Mouse (Mus musculus) gastrocnemius, postnatal 14 days (tissue): Measurements from ENCODE around the gene Tmem238. TPM values are rescaled to one million over a fixed set of nuclear protein-coding genes. Genes with fewer than 3 reads are reported as not detected.
"Not testable (repeated sequence)": the region's sequence is repeated elsewhere in the genome, so short reads cannot be mapped to it uniquely, and the experiment has no call there.

Source experiments
- DNase-seq: peaks from one replicate; pipeline ENCODE4 v3.0.0; 2021; ENCODE audit warnings: mixed read lengths
- intact Hi-C: fragments of 180-260 bp; cut with DNase I; formaldehyde crosslinking; loops from one replicate; pipeline ENCODE4 v1.15.1; 2025; ENCODE audit warnings: low total_unique reads
- total RNA-seq, 2 experiments: library from RNA; stranded (reverse); gene quantifications; 2 replicates each; pipeline ENCODE4 v1.2.3; 2021

Tmem238 gene
- total RNA-seq, 2 experiments from 2014 or later = 2.5 to 4.1 TPM

DNA sequence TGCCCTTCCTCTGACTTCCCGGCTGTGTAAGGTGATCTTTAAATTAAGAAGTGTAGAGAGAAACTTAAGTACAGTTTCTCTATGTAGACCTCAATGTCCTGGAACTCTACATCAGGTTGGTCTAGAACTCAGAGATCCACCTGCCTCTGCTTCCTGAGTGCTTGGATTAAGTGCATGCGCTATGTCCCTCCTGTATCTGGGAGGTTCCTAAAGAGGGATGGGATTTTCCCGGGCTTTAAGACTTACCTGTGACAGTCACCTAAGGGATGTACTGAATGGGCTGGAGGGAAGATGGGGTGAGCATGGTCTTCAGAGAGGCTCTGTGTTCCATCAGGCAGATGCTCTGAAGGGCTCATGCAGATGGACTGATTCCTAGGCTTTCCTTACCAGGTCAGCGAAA lies 4.2 kb upstream of the Tmem238 start:
- intact Hi-C loops = no loop called here

DNA sequence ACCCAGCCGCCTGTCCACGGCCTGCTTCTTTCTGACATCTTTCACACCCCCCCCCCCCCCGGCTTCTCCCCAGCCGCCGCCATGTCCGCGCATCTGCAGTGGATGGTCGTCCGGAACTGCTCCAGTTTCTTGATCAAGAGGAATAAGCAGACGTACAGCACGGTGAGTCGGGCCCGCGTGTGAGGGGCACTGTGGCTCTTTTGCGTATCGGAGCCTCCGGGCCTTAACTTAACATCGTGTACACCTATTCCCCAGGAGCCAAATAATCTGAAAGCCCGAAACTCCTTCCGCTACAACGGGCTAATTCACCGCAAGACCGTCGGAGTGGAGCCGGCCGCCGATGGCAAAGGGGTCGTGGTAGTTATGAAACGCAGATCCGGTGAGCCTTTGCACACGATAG lies 3.8 kb upstream of the Tmem238 start:
- intact Hi-C loops, DNase-seq: not testable (repeated sequence)

More for the DNA sequence above, 4.2 kb upstream of the Tmem238 start:
- no peak for DNase-seq

DNA sequence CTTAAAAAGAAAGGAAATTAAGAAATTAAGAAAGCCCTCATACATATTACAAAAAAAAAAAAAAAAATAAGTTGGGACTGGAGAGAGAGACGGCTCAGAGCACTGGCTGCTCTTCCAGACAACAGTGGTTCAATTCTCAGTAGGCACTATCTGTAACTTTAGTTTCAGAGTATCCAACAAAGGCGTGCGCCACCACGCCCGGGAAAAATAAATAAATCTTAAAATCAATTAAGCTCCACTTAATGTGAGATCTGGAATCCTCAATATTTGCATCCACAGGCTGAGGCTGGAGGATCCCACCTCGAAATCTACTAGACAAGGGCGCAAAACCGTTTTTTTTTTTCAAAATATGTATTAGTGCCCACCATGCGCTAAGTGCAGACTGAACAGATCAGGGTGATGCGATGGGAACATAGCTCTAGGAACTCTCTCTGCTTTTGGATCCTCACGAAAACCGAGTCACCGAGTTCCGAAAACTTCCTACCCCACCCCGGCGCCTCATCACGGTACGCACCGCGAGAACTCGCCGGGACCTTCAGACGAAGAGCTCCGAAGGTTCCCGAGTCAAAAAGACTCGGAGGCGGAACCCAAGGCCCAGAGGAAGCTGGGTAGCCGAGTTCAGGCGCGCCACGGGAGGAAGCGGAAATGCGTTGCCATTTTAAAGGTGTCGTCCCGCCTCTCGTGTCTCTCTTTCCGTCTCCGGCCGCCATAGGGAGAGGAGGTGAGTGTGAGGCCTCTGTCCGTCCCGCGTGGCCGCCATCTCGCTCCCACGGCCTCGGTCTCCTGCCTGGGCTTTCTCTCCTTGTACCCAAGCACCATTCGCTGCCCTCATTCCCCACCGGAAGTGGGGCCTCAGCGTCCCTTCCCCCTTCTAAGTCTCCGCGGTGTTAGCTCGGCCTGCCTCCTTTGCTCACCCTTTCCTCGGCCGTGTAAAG lies 3.1 kb upstream of the Tmem238 start, which contains the start of gene Rpl28:
Rpl28 (plus strand) TSS at position 597 of the 935 bp plus-strand sequence.
- intact Hi-C loops = no loop called here
- peak; percentile 95 for DNase-seq

DNA sequence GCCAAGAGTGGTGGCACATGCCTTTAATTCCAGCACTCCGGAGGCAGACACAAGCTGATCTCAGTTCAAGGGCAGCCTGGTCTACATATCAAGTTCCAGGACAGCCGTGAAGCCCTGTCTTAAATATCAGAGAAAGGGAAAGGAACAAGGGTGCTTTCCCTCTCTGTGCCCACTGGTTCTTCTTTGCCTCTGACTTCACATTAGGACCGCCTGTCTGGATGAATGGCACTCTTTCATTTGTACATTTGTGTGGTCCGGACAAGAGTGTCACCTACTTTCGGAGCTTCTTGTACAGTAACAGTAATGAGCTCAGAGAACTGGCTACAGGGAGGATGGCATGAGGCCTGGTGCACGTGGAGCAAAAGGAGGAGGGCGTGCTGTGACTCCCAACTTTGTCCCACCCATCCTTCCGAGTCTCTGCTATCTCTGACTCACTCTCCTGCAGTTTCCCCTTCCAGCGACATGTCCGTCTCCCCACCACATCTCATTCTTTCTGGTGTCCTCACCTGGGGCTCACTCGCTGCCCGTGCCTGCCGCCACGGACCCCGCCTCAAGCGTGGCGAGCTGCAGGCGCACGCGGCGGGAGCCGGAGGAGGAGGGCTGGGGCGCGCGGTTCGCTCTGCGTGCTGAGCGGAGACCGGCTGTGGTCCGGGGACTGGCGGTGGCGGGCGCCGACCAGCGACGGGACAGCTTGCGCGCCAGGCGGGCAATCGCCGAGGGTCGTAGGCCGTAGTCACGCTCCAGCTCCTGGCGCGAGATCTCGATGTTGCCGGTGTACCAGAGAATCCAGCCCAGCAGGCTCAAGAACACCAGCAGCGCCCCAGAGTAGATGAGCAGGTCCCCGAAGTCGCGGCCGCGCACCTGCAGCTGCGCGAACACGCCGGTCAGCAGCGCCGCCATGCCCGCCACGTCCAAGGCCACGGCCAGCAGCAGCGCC lies 689 bp downstream of the Tmem238 start:
- DNase-seq = peak; percentile 64
- intact Hi-C loops = loop anchor here (5.0 kb wide), 1 partner anchor 86 kb away; no protein-coding TSS in a partner anchor

DNA sequence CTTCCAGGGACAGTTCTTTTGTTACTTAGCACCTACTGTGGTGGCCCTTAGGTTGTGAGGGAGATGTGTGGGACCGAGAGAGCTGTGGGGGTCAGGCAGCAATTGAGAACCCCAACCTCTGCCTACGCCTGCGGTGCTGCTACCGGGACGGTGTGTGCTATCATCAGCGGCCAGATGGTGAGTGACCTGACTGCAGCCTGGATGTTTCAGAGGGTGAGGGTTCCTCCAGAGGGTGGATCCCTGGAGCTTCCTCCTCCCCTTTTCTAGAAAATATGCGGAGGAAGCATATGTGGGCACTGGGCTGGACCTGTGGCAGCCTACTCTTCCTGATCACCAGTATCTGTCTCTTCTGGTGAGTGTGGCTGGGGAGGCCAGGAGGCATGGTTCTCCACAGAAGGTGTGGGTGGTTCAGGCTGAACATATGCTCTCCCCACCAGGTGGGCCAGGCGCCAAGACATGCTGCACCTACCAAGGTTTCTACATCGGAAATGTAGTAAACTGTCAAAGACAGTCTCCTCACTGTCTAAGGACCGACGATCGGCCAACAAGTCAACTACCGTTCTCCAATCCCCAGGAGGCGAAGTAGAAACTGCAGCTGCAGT lies 5.7 kb downstream of the Tmem238 start:
- intact Hi-C loops = loop anchor here (5.0 kb wide), 1 partner anchor 41 kb away; the partner anchor contains the start of gene Kmt5c
- no peak for DNase-seq

DNA sequence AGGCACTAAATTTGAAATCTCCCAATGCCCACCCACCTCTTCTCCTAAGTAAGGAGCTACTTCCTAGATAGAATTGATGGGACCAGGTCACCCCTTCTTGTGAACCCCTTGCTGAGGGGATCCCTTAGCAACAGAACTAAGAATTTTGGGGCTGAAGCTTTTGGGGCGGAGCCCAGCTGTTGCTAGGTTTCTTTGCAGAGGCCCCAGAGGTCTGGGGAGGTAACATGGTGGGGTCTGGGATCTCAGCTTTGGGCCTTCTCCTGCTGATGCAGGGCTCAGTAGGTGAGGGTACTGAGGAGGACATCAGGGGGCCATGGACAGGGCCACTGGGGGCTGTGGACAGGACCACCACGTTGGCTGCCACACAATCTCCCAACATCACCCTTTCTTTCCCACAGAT lies 6.7 kb downstream of the Tmem238 start, which contains the start of the genes Il11 and Tmem190:
Il11 (minus strand) TSS at position 101 of the 400 bp plus-strand sequence.
Tmem190 (plus strand) TSS at position 179 of the 400 bp plus-strand sequence.
- intact Hi-C loops = loop anchor here (5.0 kb wide), 1 partner anchor 40 kb away; the partner anchor contains the start of gene Kmt5c
- no peak for DNase-seq

DNA sequence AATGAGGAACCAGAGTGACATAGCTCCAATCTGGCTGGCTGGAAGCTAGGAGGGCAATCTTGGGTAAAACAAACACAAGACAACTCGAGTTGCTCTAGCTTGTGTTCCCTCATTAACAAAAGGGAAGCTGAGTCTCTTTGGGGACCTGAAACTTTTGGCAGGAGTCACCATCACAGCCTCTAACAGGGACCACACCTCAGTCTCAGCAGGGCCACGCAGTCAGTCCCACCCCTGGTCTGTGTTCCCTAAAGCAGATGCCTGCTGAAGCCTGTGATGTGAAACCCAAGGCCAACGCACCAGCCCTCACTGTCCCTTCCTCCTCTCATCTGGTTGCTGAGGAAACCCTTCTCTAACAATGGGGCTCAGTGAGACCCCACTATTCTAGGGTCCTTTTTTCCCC lies 7.3 kb downstream of the Tmem238 start:
- DNase-seq = no peak
- intact Hi-C loops = loop anchor here (5.0 kb wide), 1 partner anchor 40 kb away; the partner anchor contains the start of gene Kmt5c

DNA sequence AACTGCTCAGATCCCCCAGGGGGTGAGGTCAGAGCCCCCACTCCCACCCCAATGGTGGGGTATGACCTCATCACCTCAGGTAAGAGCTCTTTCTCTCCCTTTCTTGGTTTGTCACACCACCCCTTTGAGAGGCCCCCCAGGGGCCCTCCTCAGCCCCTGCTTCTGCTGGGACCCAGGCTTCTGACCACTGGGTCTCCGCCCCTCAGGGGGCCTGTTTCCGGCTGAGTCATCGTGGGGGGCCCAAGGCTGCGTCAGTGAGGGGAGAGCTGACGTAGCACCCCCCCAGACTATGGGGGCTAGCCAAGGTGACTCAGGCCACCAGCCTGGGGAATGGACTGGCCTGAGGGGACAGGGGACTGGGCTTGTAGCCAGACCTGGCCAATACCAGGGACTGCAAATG lies 9.5 kb downstream of the Tmem238 start:
- intact Hi-C loops = loop anchor here (5.0 kb wide), 1 partner anchor 38 kb away; the partner anchor contains the start of gene Kmt5c
- DNase-seq = no peak

DNA sequence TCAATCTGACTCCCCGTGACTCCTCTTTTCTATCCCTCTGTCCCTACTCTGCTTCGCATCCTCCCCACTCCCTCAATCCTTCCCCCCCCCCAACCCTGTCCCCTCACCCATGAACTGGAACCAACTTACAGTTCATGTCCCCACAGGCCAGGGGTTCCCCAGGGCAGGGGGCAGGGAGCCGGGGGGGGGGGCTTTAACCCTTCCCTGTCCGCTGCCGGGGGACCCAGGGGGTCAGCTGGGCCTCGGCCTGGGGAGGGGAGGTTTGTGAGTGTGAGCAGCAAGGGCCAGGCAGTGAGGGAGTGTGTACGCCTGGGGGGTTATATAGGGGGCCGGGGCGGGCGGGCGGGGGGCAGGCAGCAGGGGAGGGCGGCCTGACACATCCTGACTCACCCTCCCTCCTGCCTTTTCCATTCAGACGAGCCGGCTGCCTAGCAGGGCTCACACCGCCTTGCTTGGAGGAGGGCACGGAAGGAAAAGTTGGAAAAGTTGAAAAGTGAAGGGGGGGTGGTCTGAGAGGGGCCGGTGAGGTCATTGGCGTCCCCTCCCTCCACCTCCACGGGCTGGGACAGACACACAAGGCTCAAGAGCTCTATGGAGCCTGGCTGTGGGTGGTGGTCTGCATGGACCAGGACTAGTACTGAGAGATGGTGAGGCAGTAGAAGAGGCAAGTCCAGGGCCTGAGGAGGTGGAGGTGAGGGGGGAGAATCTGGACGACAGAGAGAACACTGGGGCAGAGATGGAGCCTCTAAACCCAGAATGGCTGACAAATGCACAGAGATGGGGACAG lies 11.4 kb downstream of the Tmem238 start:
- intact Hi-C loops = no loop called here
- DNase-seq = no peak

DNA sequence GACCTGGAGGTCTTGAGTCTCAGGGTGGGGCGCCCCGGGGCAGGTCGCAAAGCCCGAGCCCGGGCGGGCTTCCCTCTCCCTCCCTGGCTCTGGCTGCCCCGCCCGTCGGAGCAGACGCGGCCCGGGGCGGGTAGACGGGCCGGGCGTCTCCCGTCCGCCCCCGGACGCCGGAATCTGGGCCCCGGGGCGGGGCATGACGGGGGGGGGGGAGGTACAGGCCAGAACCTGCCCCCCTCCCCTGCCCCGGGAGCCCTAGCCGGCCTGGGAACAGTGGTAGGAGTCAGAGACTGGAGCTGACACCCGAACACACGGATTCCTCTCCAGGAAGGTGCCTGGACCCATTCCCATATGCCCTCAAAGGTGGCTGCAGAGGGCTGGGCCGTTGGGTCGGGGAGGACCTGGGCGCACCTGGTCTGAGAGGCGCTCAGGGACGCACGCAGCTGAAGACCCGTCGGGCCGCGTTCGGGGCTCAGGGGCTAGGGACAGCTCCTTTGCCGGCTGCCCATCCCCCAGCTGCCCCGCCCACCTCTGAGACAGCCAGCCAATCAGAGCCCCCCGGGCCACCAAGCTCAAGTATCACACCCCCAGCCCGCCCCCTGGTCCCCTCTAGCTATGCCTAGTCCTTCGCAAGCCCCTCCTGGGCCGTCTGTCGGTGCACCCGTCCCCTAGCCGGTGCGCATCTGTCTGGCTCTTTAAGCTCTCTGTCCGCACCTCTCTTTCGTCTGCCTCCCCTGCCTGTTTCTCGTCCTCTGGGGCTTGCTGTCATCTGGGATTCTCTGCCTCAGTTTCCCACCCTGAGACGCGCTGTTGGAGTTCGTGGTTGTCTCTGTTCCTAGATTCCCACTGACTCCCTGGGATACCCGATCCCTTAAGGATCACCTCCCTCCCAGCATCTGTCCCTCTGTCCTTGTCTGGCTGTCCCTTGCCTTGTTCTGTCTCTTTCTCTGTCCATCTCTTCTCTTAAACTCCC lies 12.3 kb downstream of the Tmem238 start:
- intact Hi-C loops = no loop called here
- DNase-seq = peak; percentile 72

DNA sequence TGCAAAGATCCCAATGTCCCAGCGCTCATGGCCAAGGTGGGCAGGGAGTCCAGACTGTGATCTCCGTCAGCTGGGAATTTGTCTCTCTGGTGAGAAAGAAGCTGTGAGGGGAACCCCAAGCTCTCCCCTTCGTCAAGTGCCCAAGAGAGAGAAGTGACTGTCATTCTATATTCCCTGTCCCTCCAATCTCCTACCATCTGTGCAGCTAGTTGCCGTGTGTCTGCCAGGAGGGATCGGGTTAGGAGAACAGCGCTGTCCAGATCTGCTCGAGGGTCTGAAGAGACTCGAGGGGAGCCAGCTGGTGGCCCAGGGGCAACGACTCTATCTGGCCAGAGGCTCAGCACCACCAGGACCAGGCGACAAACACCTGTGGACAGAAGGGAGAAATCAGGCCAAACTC lies 13.3 kb downstream of the Tmem238 start:
- no peak for DNase-seq
- intact Hi-C loops = no loop called here

DNA sequence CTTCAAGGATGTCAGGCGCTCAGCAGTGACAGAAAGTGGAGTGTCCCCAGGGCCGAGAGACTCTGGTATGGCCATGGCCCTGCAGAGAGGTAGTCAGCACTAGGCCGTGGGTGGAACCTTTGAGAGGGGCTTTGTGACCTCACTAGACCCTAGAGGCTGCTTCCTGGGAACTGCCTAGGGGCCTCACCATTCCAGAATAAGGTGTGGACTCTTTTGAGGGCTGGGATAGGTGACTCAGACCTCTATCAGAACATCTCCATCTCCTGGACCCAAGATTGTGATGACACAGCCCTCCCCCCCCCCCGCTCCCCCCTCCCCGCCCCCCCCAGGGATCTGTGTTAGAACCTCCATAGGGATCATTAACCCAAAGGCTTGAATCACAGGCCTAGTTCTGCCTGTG lies 18.3 kb downstream of the Tmem238 start, which contains the start of gene Fam71e2:
Fam71e2 (minus strand) TSS at position 101 of the 400 bp plus-strand sequence.
- no peak for DNase-seq
- intact Hi-C loops = no loop called here

DNA sequence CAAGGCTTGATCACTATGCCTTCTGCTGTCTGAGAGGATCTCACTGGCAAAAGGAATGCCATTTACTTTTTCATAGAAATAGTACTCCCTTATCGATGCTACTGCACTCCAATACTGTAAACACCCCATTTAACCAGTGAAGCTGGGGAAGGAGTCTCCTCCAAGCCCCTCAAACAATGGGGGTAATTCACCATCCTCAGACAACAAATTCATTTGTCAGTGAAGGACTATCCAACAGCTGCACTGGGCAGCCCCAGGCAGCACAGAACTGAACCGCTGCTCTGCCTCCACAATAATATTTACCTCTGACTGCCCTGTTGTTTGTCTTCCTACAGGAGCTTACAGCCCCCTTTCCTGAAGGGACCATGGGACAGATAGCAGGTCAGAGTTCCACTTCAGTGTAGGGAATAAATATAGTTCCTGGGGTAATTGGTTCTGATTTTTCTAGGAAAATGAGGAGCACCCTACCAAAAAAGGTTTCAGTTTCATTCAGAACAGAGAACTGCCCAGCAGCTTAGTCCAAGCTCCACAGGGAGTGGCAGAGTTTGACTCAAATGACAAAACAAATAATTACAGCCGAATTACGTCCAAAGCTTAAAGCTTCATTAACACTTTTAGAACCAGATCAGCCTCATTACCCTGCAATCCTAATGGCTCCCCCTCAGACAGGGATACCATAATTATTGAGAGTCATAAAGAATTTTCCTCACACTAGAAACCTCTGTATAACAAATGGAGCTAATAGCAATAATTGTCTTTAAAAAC lies 24.3 kb downstream of the Tmem238 start:
- intact Hi-C loops = no loop called here
- no peak for DNase-seq

DNA sequence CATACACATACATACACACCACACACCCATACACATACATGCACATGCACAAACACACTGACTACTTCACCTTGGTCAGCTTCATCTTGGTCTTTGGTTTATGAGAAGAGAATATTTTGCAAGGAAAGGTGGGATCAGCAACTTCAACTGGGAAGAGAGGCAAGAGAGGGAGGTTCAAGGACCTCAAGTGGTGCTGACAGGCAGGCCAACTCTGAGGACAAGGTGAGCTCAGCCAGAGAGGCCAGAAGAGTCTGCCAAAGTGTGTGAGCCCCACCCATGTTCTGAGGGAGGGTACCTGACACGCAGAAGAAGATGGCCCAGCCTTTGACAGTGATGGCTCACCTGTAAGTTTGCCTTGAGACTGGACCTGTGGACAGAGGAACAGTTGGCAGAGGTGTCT lies 29.8 kb downstream of the Tmem238 start:
- intact Hi-C loops = no loop called here
- DNase-seq = no peak

DNA sequence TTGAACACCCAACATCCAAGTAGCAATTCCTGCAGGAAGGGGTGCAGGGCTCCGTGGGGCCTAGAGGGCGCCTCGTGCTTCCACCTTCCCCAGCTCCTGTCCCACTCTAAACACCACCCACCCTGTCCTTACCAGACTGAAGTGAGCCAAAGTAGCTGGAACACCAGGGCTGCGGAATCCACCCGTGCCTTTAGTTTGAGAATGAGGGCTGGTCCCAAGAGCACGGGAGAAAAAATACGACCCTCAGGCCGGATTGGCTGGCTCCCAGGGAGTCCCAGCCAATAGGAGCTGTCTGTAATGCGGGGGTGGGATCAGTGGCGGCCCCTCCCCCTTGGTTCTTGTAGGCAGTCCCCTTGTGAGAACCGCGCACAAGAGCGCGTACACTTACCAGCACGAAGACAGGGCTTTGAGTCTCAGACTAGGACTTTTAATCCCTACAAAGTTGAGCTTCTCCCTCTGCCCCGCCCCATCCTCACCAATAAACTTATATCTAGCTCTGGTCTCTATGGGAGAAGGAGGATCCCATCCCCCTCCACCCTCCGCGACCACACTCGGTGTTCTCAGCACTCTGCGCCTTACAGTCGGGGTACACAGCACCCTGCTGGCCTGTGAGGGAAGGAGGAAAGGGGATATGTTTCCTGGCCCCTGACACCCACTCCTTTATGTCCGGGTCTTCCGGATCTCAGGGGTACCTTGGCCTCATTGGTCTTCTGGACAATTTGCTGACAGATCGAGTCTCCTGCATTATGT lies 36.5 kb downstream of the Tmem238 start, which contains the start of gene Cox6b2:
Cox6b2 (minus strand) TSS at position 274 of the 750 bp plus-strand sequence.
- peak; percentile 68 for DNase-seq
- intact Hi-C loops = no loop called here
